Mouse (Mus musculus) intestine, embryonic 14.5 days (tissue): ENCODE measurements around the gene Hnrnpc. TPM values are rescaled to one million over a fixed set of nuclear protein-coding genes. Genes with fewer than 3 reads are reported as not detected.
A peak's percentile ranks its signal among the peaks of the same experiment; 100 is the strongest.
"Not testable (repeated sequence)": the region's sequence is repeated elsewhere in the genome, so short reads cannot be mapped to it uniquely, and the experiment has no call there.

Source experiments
- ATAC-seq: fragments of 200-750 bp; cut with Nextera tagmentation; replicated peaks from 2 replicates; pipeline ENCODE4 v1.8.0; 2017; ENCODE audit warnings: low read depth, moderate number of reproducible peaks, moderate TSS enrichment, moderate library complexity; ENCODE audit not compliant: low FRiP score, low TSS enrichment
- DNase-seq: peaks from one replicate; pipeline ENCODE4 v3.0.0-alpha.2; 2018; ENCODE audit warnings: low spot score
- H3K27ac ChIP-seq: fragments of 300-500 bp; sonication (generic); 2 replicates; pipeline ENCODE4 v1.5.1; 2014; ENCODE audit warnings: low read depth, mild to moderate bottlenecking, control low read depth
- H3K27me3 ChIP-seq: fragments of 300-500 bp; sonication (generic); replicated peaks from 2 replicates; pipeline ENCODE4 v1.6.1; 2014; ENCODE audit warnings: low read length, control low read depth; ENCODE audit not compliant: control insufficient read depth, insufficient read depth
- H3K36me3 ChIP-seq: fragments of 300-500 bp; sonication (generic); 2 replicates; pipeline ENCODE4 v1.6.1; 2014; ENCODE audit warnings: low read length, control low read depth; ENCODE audit not compliant: control insufficient read depth, insufficient read depth
- H3K4me1 ChIP-seq: fragments of 300-500 bp; sonication (generic); replicated peaks from 2 replicates; pipeline ENCODE4 v1.6.1; 2014; ENCODE audit warnings: low read length, control low read depth, mixed read lengths; ENCODE audit not compliant: control insufficient read depth, insufficient read depth
- H3K4me2 ChIP-seq: fragments of 300-500 bp; sonication (generic); 2 replicates; pipeline ENCODE4 v1.6.1; 2014; ENCODE audit warnings: low read length
- H3K4me3 ChIP-seq: fragments of 300-500 bp; sonication (generic); 2 replicates; pipeline ENCODE4 v1.5.1; 2014; ENCODE audit warnings: low read depth, low read length, control low read depth, mixed read lengths
- H3K9ac ChIP-seq: fragments of 300-500 bp; sonication (generic); 2 replicates; pipeline ENCODE4 v1.6.1; 2014; ENCODE audit warnings: mild to moderate bottlenecking, low read length
- H3K9me3 ChIP-seq: fragments of 300-500 bp; sonication (generic); 2 replicates; pipeline ENCODE4 v1.6.1; 2016; ENCODE audit warnings: low read length, control low read depth; ENCODE audit not compliant: control insufficient read depth
- WGBS: fragments of 180-500 bp; shearing (Covaris S2); extraction: QIAGEN DNeasy Blood & Tissue Kit; methylation state at CpG from one replicate; pipeline ENCODE4 v1.1.7; 2014; 5-methylcytosine and 5-hydroxymethylcytosine counted together
- polyA plus RNA-seq: library from polyadenylated mRNA; unstranded; fragments of >200 nt; fragmentation: Nextera tagmentation; extraction: Ambion mirVana; gene quantifications from 2 replicates; pipeline ENCODE4 v1.2.1, GENCODE M21; 2014

Hnrnpc gene
- polyA plus RNA-seq, 1 experiment from 2014 or later, result 530 TPM

GRCm38 (mm10) chr14:52052720-52053119 lies 51.1 kb downstream of the Hnrnpc start:
- not testable (repeated sequence) for H3K36me3 ChIP-seq, H3K9ac ChIP-seq, DNase-seq, H3K4me1 ChIP-seq, H3K4me3 ChIP-seq, H3K9me3 ChIP-seq, H3K27me3 ChIP-seq, H3K27ac ChIP-seq, ATAC-seq, H3K4me2 ChIP-seq
- 87% methylated on average over 3 of the region's 3 CpGs for WGBS

GRCm38 (mm10) chr14:52045966-52046565 lies 57.8 kb downstream of the Hnrnpc start:
- Histone ChIP-seq H3K27me3 (no peaks in the 10 kb centered on the region), H3K36me3 (no peaks in the 10 kb centered on the region), H3K4me1 (peaks cover 4% of the 10 kb centered on the region; the same call in 1 of the 2 replicates), H3K9me3 (no peaks in the 10 kb centered on the region), H3K27ac (no peak overlapping the region), H3K9ac (no peak overlapping the region), H3K4me2 (no peak overlapping the region), H3K4me3 (no peak overlapping the region)
- ATAC-seq, result no peak
- no peak for DNase-seq
- 80% methylated on average over 9 of the region's 9 CpGs for WGBS

DNA sequence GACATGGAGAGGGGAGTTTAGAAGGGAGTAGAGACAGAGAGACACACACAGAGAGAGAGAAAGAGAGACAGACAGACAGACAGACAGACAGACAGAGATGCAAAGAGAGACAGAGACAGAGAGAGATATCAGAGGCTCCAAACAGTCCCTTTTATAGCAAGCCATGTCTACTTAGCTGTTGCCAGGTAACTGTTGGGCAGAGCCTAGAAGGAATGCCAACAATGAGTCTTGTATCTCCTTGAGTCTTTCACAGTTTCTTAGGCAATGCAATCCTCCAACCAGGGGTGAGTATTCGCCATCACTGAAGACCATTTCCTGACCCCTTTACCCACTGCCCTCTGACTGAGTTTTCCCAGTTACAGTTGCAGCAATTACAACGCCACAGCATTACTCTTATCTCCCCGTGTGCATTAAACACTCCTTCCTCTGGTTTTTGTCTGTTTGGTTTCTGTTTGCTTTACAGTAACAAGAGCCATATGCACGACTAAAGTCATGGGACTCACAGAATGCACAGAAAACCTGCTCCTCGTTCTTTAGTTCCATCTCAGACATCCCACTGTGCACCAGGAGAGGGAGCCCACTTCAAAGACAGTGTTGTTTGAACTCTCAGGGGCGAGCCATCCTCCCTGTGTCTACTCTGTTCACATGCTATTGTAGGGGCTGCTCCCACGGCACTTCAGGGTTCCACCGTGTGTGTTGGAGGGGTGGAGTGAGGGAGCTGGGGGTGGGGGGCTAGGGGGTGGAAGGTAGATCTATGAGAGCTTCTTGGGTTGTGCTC lies 58.7 kb downstream of the Hnrnpc start:
- H3K27ac ChIP-seq, result no peak overlapping the region
- no peak overlapping the region for H3K4me2 ChIP-seq
- peak; percentile 58; the same call in 1 of the 2 replicates for ATAC-seq
- no peaks in the 10 kb centered on the region for H3K36me3 ChIP-seq
- no peaks in the 10 kb centered on the region for H3K9me3 ChIP-seq
- H3K4me3 ChIP-seq, result no peak overlapping the region
- WGBS, result 3% methylated on average over 8 of the region's 8 CpGs
- peak; percentile 63 for DNase-seq
- no peaks in the 10 kb centered on the region for H3K27me3 ChIP-seq
- peaks cover 4% of the 10 kb centered on the region; the same call in 1 of the 2 replicates for H3K4me1 ChIP-seq
- H3K9ac ChIP-seq, result no peak overlapping the region

- ATAC-seq (no peak), DNase-seq (no peak)
- no peak overlapping the region for H3K4me2 ChIP-seq
- no peaks in the 10 kb centered on the region for H3K9me3 ChIP-seq
- no peak overlapping the region for H3K27ac ChIP-seq
- no peak overlapping the region for H3K4me3 ChIP-seq
- H3K36me3 ChIP-seq, result no peaks in the 10 kb centered on the region
- 72% methylated on average over 6 of the region's 6 CpGs for WGBS
- peaks cover 4% of the 10 kb centered on the region; the same call in 1 of the 2 replicates for H3K4me1 ChIP-seq
- no peak overlapping the region for H3K9ac ChIP-seq
- no peaks in the 10 kb centered on the region for H3K27me3 ChIP-seq
These were observed 60.4 kb downstream of the Hnrnpc start for GRCm38 (mm10) chr14:52043446-52043845.

GRCm38 (mm10) chr14:52042359-52042758 lies 61.5 kb downstream of the Hnrnpc start, which contains the start of gene Olfr221:
Gene Olfr221 (minus strand): TSS chr14:52042459.
- not testable (repeated sequence) for ATAC-seq
- WGBS, result 69% methylated on average over 3 of the region's 3 CpGs

GRCm38 (mm10) chr14:52039332-52039731 lies 64.5 kb downstream of the Hnrnpc start:
- 64% methylated on average over 5 of the region's 5 CpGs for WGBS

More at GRCm38 (mm10) chr14:52042359-52042758, 61.5 kb downstream of the Hnrnpc start, which contains the start of gene Olfr221:
- not testable (repeated sequence) for H3K27me3 ChIP-seq, H3K9me3 ChIP-seq, H3K4me2 ChIP-seq, H3K9ac ChIP-seq, DNase-seq, H3K36me3 ChIP-seq, H3K4me1 ChIP-seq, H3K27ac ChIP-seq, H3K4me3 ChIP-seq

GRCm38 (mm10) chr14:52035926-52036325 lies 67.9 kb downstream of the Hnrnpc start:
- H3K36me3 ChIP-seq, result no peaks in the 10 kb centered on the region
- no peak overlapping the region for H3K27ac ChIP-seq
- no peak overlapping the region for H3K9ac ChIP-seq
- H3K4me2 ChIP-seq, result no peak overlapping the region
- no peak overlapping the region for H3K4me3 ChIP-seq
- H3K27me3 ChIP-seq, result no peaks in the 10 kb centered on the region
- H3K4me1 ChIP-seq, result no peaks in the 10 kb centered on the region
- ATAC-seq, result no peak
- DNase-seq, result no peak
- 81% methylated on average over 6 of the region's 6 CpGs for WGBS
- no peaks in the 10 kb centered on the region for H3K9me3 ChIP-seq

More at GRCm38 (mm10) chr14:52039332-52039731, 64.5 kb downstream of the Hnrnpc start:
- Histone ChIP-seq H3K36me3 (no peaks in the 10 kb centered on the region), H3K9me3 (no peaks in the 10 kb centered on the region), H3K4me3 (no peak overlapping the region), H3K27ac (no peak overlapping the region), H3K4me2 (no peak overlapping the region), H3K9ac (no peak overlapping the region), H3K4me1 (no peaks in the 10 kb centered on the region), H3K27me3 (no peaks in the 10 kb centered on the region)
- DNase-seq, result no peak
- no peak for ATAC-seq

- H3K27me3 ChIP-seq, result no peaks in the 10 kb centered on the region
- peaks cover 9% of the 10 kb centered on the region; the same call in 1 of the 2 replicates for H3K4me1 ChIP-seq
- ATAC-seq (no peak), DNase-seq (no peak)
- no peak overlapping the region for H3K4me2 ChIP-seq
- no peak overlapping the region for H3K9ac ChIP-seq
- H3K27ac ChIP-seq, result no peak overlapping the region
- H3K36me3 ChIP-seq, result no peaks in the 10 kb centered on the region
- WGBS, result 80% methylated on average over 4 of the region's 4 CpGs
- no peaks in the 10 kb centered on the region for H3K9me3 ChIP-seq
- H3K4me3 ChIP-seq, result no peak overlapping the region
These were observed 77.5 kb downstream of the Hnrnpc start for GRCm38 (mm10) chr14:52026342-52026741.
